Mouse (Mus musculus) gastrocnemius, postnatal 4 days (tissue): ENCODE data around the gene Scgn. TPM values are rescaled to one million over a fixed set of nuclear protein-coding genes. Genes with fewer than 3 reads are reported as not detected.

ENCODE experiments used
- DNase-seq, 2 experiments: peaks; one replicate each; pipeline ENCODE4 v3.0.0; 2021 to 2022; ENCODE audit warnings: low spot score in 2 of 2, mixed read lengths in 2 of 2
- microRNA-seq: library from miRNA; unstranded; fragments of <30 nt; microRNA quantifications from one replicate; pipeline ENCODE4 v1.2.0, GENCODE M21; 2021
- total RNA-seq, 2 experiments: library from RNA; stranded (reverse); gene quantifications; 2 replicates each; pipeline ENCODE4 v1.2.3; 2021

The Scgn gene
- total RNA-seq, 2 experiments from 2014 or later: not detected

GRCm38 (mm10) chr13:23940291-23940690, 50.7 kb downstream of the Scgn start:
- DNase-seq: no peak

GRCm38 (mm10) chr13:23938699-23939098, 52.3 kb downstream of the Scgn start:
- DNase-seq: no peak

GRCm38 (mm10) chr13:23934211-23934520, 56.8 kb downstream of the Scgn start, which contains the start of gene Hist1h2aa:
Hist1h2aa (plus strand) TSS chr13:23934462.
- no peak for DNase-seq

- DNase-seq: no peak
These were observed 57.4 kb downstream of the Scgn start, which contains the start of gene Hist1h2ba for GRCm38 (mm10) chr13:23933421-23934210. Hist1h2ba (minus strand) TSS chr13:23934156.

GRCm38 (mm10) chr13:23930904-23931303, 60.1 kb downstream of the Scgn start:
- no peak for DNase-seq

- no peak for DNase-seq
These were observed 60.6 kb downstream of the Scgn start for GRCm38 (mm10) chr13:23930461-23930860.

- DNase-seq: no peak
These were observed 62.4 kb downstream of the Scgn start for GRCm38 (mm10) chr13:23928637-23929036.

- no peak for DNase-seq
These were observed 65.2 kb downstream of the Scgn start for GRCm38 (mm10) chr13:23925792-23926191.

- no peak for DNase-seq
These were observed 73.3 kb downstream of the Scgn start for GRCm38 (mm10) chr13:23917674-23918073.

- DNase-seq: no peak
These were observed 74.9 kb downstream of the Scgn start for GRCm38 (mm10) chr13:23916132-23916531.

- DNase-seq: no peak
These were observed 76.4 kb downstream of the Scgn start, which contains the start of gene Slc17a4 for GRCm38 (mm10) chr13:23914376-23915167. Slc17a4 (minus strand) TSS chr13:23915009.

- DNase-seq: no peak
These were observed 77.2 kb downstream of the Scgn start for GRCm38 (mm10) chr13:23913791-23914306.

- no peak for DNase-seq
These were observed 79.7 kb downstream of the Scgn start for GRCm38 (mm10) chr13:23911335-23911734.

GRCm38 (mm10) chr13:23910121-23910520, 80.9 kb downstream of the Scgn start:
- no peak for DNase-seq

GRCm38 (mm10) chr13:23906906-23907305, 84.1 kb downstream of the Scgn start:
- DNase-seq: no peak

Small RNA genes lying within 50 kb of the gene (microRNA-seq; reads per million reads assigned to microRNA genes)
- not detected for gene Gm44344

Other genes starting within 250 kb of the Scgn start
- 100 to 1,000 TPM; 162 to 207 TPM for gene Hist1h3c, start 245.6 kb downstream of the Scgn start, total RNA-seq
- 100 to 1,000 TPM; 215 to 270 TPM for gene Hist1h2bb, start 244.5 kb downstream of the Scgn start, total RNA-seq
- gene Hist1h2ab, start 240.1 kb downstream of the Scgn start, total RNA-seq: 100 to 1,000 TPM; 390 to 456 TPM
- 100 to 1,000 TPM; 433 to 519 TPM for gene Hist1h3b, start 238.9 kb downstream of the Scgn start, total RNA-seq
- 100 to 1,000 TPM; 298 to 366 TPM for gene Hist1h4b, start 234.2 kb downstream of the Scgn start, total RNA-seq
- 100 to 1,000 TPM; 369 to 391 TPM for gene Hist1h4a, start 230.0 kb downstream of the Scgn start, total RNA-seq
- 100 to 1,000 TPM; 353 to 457 TPM for gene Hist1h3a, start 228.8 kb downstream of the Scgn start, total RNA-seq
- 100 to 1,000 TPM; 271 to 321 TPM for gene Hist1h1a, start 227.5 kb downstream of the Scgn start, total RNA-seq
- not detected for gene Trim38, start 221.3 kb downstream of the Scgn start, total RNA-seq
- under 1 TPM in 1 of 2 experiments, not detected in 1; 0.31 TPM for gene Slc17a2, start 184.2 kb downstream of the Scgn start, total RNA-seq
- under 1 TPM; 0.17 to 0.18 TPM for gene Slc17a3, start 151.8 kb downstream of the Scgn start, total RNA-seq
- gene Slc17a1, start 123.5 kb downstream of the Scgn start, total RNA-seq: not detected
- gene Slc17a4, start 76.2 kb downstream of the Scgn start, total RNA-seq: not detected
- not detected for gene Hist1h2ba, start 57.1 kb downstream of the Scgn start, total RNA-seq
- not detected for gene Hist1h2aa, start 56.8 kb downstream of the Scgn start, total RNA-seq